Comparison of ENCODE assay signal across 22 mouse cellular contexts in genomic region chr17:27935091-27935490, GRCm38 (mm10). TPM values are rescaled to one million over a fixed set of nuclear protein-coding genes. Genes with fewer than 3 reads are reported as not detected.
DNase-seq lines count a peak whose midpoint lies in the region; ATAC-seq lines count a peak whose summit lies in the region.
"Had no signal": no experiment of that assay in that cellular context is flagged by ENCODE, and none has a peak within 500 bp of the region (broad histone marks: within the 10 kb centered on the region; RNA-seq: fewer than 3 reads in every experiment).

No protein-coding gene starts in this region.

- no peaks in the 10 kb centered on the region for H3K27me3 ChIP-seq in embryonic facial prominence, embryonic 15.5 days
- H3K27me3 ChIP-seq: embryonic facial prominence, embryonic 12.5 days; heart, embryonic 12.5 days; limb, embryonic 15.5 days; lung, embryonic 15.5 days; midbrain, embryonic 12.5 days had no signal

- H3K9me3 ChIP-seq in embryonic facial prominence, embryonic 15.5 days (replicated peaks) = no peaks in the 10 kb centered on the region
- H3K9me3 ChIP-seq: embryonic facial prominence, embryonic 12.5 days; G1E; heart, embryonic 12.5 days; limb, embryonic 15.5 days; lung, embryonic 15.5 days; midbrain, embryonic 12.5 days had no signal

- DNase-seq in lung, adult 18-20 months = peak; percentile 35 to 57
- no peak for DNase-seq in lung, postnatal 14 days
- peak; percentile 66 for DNase-seq in lung, postnatal 36 days
- no peak for DNase-seq in layer of hippocampus, postnatal 14 days (ENCODE audit: low spot score in 2 of 2)
- DNase-seq in cerebellum, adult 11 months = no peak
- DNase-seq in embryo, embryonic 10.5 days (ENCODE audit: low spot score) = no peak
- DNase-seq: adrenal gland, postnatal 36 days; cerebellum, postnatal 36 days; gastrocnemius, postnatal 10 days; kidney, adult 2 months; kidney, postnatal 4 days; retina, postnatal 1 day had no signal

- H3K4me3 ChIP-seq in embryonic facial prominence, embryonic 15.5 days (replicated peaks) = no peak overlapping the region
- H3K4me3 ChIP-seq: embryonic facial prominence, embryonic 12.5 days; heart, embryonic 12.5 days; limb, embryonic 15.5 days; lung, embryonic 15.5 days; midbrain, embryonic 12.5 days; myocyte had no signal

- no peak overlapping the region for H3K9ac ChIP-seq in embryonic facial prominence, embryonic 15.5 days
- H3K9ac ChIP-seq: embryonic facial prominence, embryonic 12.5 days; heart, embryonic 12.5 days; limb, embryonic 15.5 days; lung, embryonic 15.5 days; midbrain, embryonic 12.5 days had no signal

- 89% methylated on average over 3 of the region's 3 CpGs for WGBS in embryonic facial prominence, embryonic 15.5 days

- no peak overlapping the region for H3K4me2 ChIP-seq in embryonic facial prominence, embryonic 15.5 days (replicated peaks)
- H3K4me2 ChIP-seq: embryonic facial prominence, embryonic 12.5 days; heart, embryonic 12.5 days; limb, embryonic 15.5 days; lung, embryonic 15.5 days; midbrain, embryonic 12.5 days had no signal

- ATAC-seq in embryonic facial prominence, embryonic 15.5 days (ENCODE audit: insufficient number of reproducible peaks, low FRiP score, low TSS enrichment, low read depth) = no peak
- ATAC-seq: CD4-positive, CD25-positive, alpha-beta regulatory T cell, adult 4 months; hindbrain, postnatal 0 days had no signal

- H3K4me1 ChIP-seq in embryonic facial prominence, embryonic 15.5 days = peaks cover 62% of the 10 kb centered on the region
- H3K4me1 ChIP-seq: midbrain, embryonic 12.5 days had no signal

- no peaks in the 10 kb centered on the region for H3K36me3 ChIP-seq in embryonic facial prominence, embryonic 15.5 days
- H3K36me3 ChIP-seq: embryonic facial prominence, embryonic 12.5 days; heart, embryonic 12.5 days; limb, embryonic 15.5 days; lung, embryonic 15.5 days; midbrain, embryonic 12.5 days had no signal

- H3K27ac ChIP-seq in embryonic facial prominence, embryonic 15.5 days (replicated peaks) = peak overlapping the region; percentile 80
- H3K27ac ChIP-seq: hindbrain, postnatal 0 days; limb, embryonic 15.5 days; midbrain, embryonic 12.5 days had no signal

RNA-seq across cellular contexts. Expression of gene Taf11, which starts 25.4 kb away (rescaled TPM):
- 65.5 and 65.9 TPM in 2 replicates for polyA plus RNA-seq in embryonic facial prominence, embryonic 15.5 days (2015; fragmentation: Nextera tagmentation; extraction: Ambion mirVana)
- 10 to 100 TPM; 29.7 to 35.7 TPM for total RNA-seq in layer of hippocampus, postnatal 14 days (2021)

RNA-seq across cellular contexts. Expression of gene Anks1, which starts 26.0 kb away (rescaled TPM):
- 15.3 and 16.6 TPM in 2 replicates for polyA plus RNA-seq in embryonic facial prominence, embryonic 15.5 days (2015; fragmentation: Nextera tagmentation; extraction: Ambion mirVana)
- total RNA-seq in layer of hippocampus, postnatal 14 days (2021) = 10 to 100 TPM; 38.0 to 39.5 TPM

Comparison
In these comparisons a context has a peak if more than half of its experiments do, and no peak if none do; other contexts are left out.
1. DNase-seq: peak in lung, adult 18-20 months (2 of 2) and lung, postnatal 36 days (single experiment); none in lung, postnatal 14 days (single experiment), layer of hippocampus, postnatal 14 days (0 of 2), cerebellum, adult 11 months (single experiment) and embryo, embryonic 10.5 days (single experiment).